Mouse (Mus musculus) CH12.LX (cell line): ENCODE measurements at regions not wholly inside any gene's neighbourhood (a gene's known extent, or its start where the extent isn't known, plus 50 kb on each side); places are given as distances from the start of the nearest gene placed in this dataset.

Source experiments
- CTCF ChIP-seq, 2 experiments: IDR thresholded peaks in 1 of 2; conservative IDR thresholded peaks in 1 of 2; 2 replicates each; pipeline ENCODE4 v1.5.1; 2011 to 2012; ENCODE audit warnings: low read depth in 2 of 2, low read length in 2 of 2, improper control_type of control experiment in 1 of 2, inconsistent platforms in 1 of 2, mild to moderate bottlenecking in 1 of 2, moderate library complexity in 1 of 2
- HCFC1 ChIP-seq: IDR thresholded peaks from 2 replicates; pipeline ENCODE4 v1.6.1; 2012; ENCODE audit warnings: low read depth, mild to moderate bottlenecking, inconsistent platforms, low read length, improper control_type of control experiment
- MAZ ChIP-seq: IDR thresholded peaks from 2 replicates; pipeline ENCODE4 v1.6.1; 2012; ENCODE audit warnings: low read depth, mild to moderate bottlenecking, inconsistent platforms, low read length, improper control_type of control experiment, moderate library complexity
- POLR2AphosphoS2 ChIP-seq: IDR thresholded peaks from 2 replicates; pipeline ENCODE4 v1.6.1; 2011; ENCODE audit warnings: low read depth, low read length, improper control_type of control experiment
- TCF12 ChIP-seq: IDR thresholded peaks from 2 replicates; pipeline ENCODE4 v1.6.1; 2014; ENCODE audit warnings: low read depth, mild to moderate bottlenecking, inconsistent platforms, low read length, improper control_type of control experiment
- USF1 ChIP-seq: IDR thresholded peaks from 2 replicates; pipeline ENCODE4 v1.6.1; 2014; ENCODE audit warnings: low read depth, mild to moderate bottlenecking, inconsistent platforms, low read length, improper control_type of control experiment

DNA sequence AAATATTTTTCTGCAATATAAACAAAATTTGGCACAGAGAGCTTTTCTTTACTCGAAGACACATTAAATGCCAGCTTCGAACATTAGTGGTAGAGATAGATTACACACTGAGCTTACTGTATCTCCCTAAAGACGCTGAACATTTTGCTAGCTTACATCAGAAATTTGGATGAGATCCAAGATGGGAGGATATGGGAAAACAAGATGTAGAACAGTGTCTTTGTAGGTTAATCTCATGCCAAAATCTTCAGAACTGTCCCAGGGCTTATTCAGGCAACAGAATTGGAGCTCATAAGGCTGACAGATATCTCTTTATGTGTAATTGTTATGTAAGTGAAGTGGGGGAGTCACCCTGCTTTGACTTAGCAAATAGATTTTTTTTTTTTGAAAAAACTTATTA lies 1158.4 kb downstream of the Grm8 start:
- TF ChIP-seq POLR2AphosphoS2 (no peak), MAZ (no peak), HCFC1 (no peak), TCF12 (no peak), USF1 (no peak), CTCF (conservative IDR thresholded peaks at IDR 0.05 in 1 of 2, IDR thresholded peaks at IDR 0.05 in 1 of 2; ENCODE audit: low read depth in 2 of 2, low read length in 2 of 2) (no peak)
